Comparison of ENCODE assay signal across 23 mouse cellular contexts in genomic region chr9:18722712-18723099, GRCm38 (mm10). TPM values are rescaled to one million over a fixed set of nuclear protein-coding genes. Genes with fewer than 3 reads are reported as not detected.
"Had no signal": no experiment of that assay in that cellular context is flagged by ENCODE, and none has a peak within 500 bp of the region (broad histone marks: within the 10 kb centered on the region; RNA-seq: fewer than 3 reads in every experiment).

No protein-coding gene starts in this region.

- H3K9ac ChIP-seq: kidney, embryonic 15.5 days; liver, embryonic 15.5 days; midbrain, embryonic 13.5 days; neural tube, embryonic 13.5 days had no signal

- H3K27ac ChIP-seq: liver, embryonic 15.5 days; midbrain, embryonic 13.5 days had no signal

- H3K36me3 ChIP-seq: kidney, embryonic 15.5 days; liver, embryonic 15.5 days; midbrain, embryonic 13.5 days; neural tube, embryonic 13.5 days had no signal

- H3K4me2 ChIP-seq: kidney, embryonic 15.5 days; liver, embryonic 11.5 days; liver, embryonic 15.5 days; midbrain, embryonic 13.5 days; neural tube, embryonic 13.5 days had no signal

- H3K27me3 ChIP-seq: kidney, embryonic 15.5 days; liver, embryonic 15.5 days; midbrain, embryonic 13.5 days had no signal

- H3K4me1 ChIP-seq: liver, embryonic 15.5 days had no signal

- H3K9me3 ChIP-seq: kidney, embryonic 15.5 days; liver, embryonic 15.5 days; midbrain, embryonic 13.5 days; neural tube, embryonic 13.5 days had no signal

- H3K4me3 ChIP-seq: kidney, embryonic 15.5 days; liver, embryonic 15.5 days; midbrain, embryonic 13.5 days; neural tube, embryonic 13.5 days had no signal

- DNase-seq: kidney, adult 2 months; kidney, postnatal 14 days; left cerebral cortex, postnatal 4 days; lung, postnatal 36 days; right cerebral cortex, postnatal 4 days; spleen, adult 18-20 months; thymus, postnatal 36 days had no signal

RNA-seq across cellular contexts. Expression of gene Olfr24, which starts 41.1 kb away (rescaled TPM):
- total RNA-seq: layer of hippocampus, adult 8-10 months; layer of hippocampus, postnatal 14 days; left cerebral cortex, adult 18-20 months; left cerebral cortex, postnatal 10 days; left cerebral cortex, postnatal 4 days; megakaryocyte progenitor cell, adult 5-6 weeks; midbrain, postnatal 0 days had no signal
- polyA plus RNA-seq: kidney, adult 2 months; kidney, embryonic 15.5 days; large intestine, adult 2 months; limb, embryonic 14.5 days; liver, embryonic 11.5 days; liver, embryonic 15.5 days; lung, embryonic 16.5 days; midbrain, embryonic 13.5 days; midbrain, postnatal 0 days; neural tube, embryonic 13.5 days; stomach, embryonic 16.5 days; thymus, postnatal 0 days had no signal

RNA-seq across cellular contexts. Expression of gene Muc16, which starts 48.4 kb away (rescaled TPM):
- total RNA-seq: layer of hippocampus, adult 8-10 months; layer of hippocampus, postnatal 14 days; left cerebral cortex, adult 18-20 months; left cerebral cortex, postnatal 10 days; left cerebral cortex, postnatal 4 days; megakaryocyte progenitor cell, adult 5-6 weeks; midbrain, postnatal 0 days had no signal
- polyA plus RNA-seq: midbrain, embryonic 13.5 days; midbrain, postnatal 0 days; neural tube, embryonic 13.5 days had no signal
